Mouse (Mus musculus): Measurements from ENCODE around the gene Dnah12. TPM values are rescaled to one million over a fixed set of nuclear protein-coding genes. Genes with fewer than 3 reads are reported as not detected.

The Dnah12 gene
- total and polyA plus RNA-seq, 2 experiments: not detected

DNA sequence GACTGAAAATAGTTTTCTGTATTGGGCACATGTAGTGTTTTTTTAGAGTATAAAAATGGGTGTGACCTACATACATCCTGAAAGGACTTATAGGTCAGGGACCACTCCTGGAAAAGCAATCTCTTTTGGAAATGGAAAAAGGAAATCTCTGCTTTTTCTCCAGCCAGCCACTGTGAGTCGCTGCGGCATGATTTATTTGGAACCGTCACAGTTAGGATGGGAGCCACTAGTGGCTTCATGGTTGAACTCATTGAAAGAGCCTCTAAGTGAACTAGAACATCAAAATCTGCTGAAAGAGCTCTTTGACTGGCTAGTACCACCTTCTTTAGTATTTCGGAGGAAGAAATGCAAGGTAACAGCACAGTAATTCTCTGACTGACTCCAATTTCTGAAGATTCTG, 92.6 kb downstream of the Dnah12 start:
- no peak for TF ChIP-seq POLR2A (IDR thresholded peaks at IDR 0.05; ENCODE audit: extremely low read depth, insufficient read depth, low read length)
- peak; percentile 26; the same call in 1 of the 2 replicates for TF ChIP-seq CTCF (IDR thresholded peaks at IDR 0.05; ENCODE audit: low read depth, low read length)
- WGBS: 45% methylated on average over 4 of the region's 4 CpGs
- H3K27me3 ChIP-seq (ENCODE audit: control insufficient read depth, insufficient read depth, low read length): no peaks in the 10 kb centered on the region
- H3K36me3 ChIP-seq (ENCODE audit: control insufficient read depth, insufficient read depth, low read length): no peaks in the 10 kb centered on the region
- no peaks in the 10 kb centered on the region for H3K79me2 ChIP-seq (ENCODE audit: control insufficient read depth, insufficient read depth, low read length)
- no peak overlapping the region for H3K27ac ChIP-seq (replicated peaks; ENCODE audit: insufficient read depth, low read depth, low read length)
- H3K4me1 ChIP-seq (ENCODE audit: control insufficient read depth, insufficient read depth, low read length): no peaks in the 10 kb centered on the region
- H3K9ac ChIP-seq (ENCODE audit: low read depth, low read length): no peak overlapping the region
- H3K4me3 ChIP-seq (ENCODE audit: insufficient read depth, low read depth, low read length): no peak overlapping the region
- peak; percentile 5 for DNase-seq (ENCODE audit: extremely low read depth, low read depth, low spot score)

DNA sequence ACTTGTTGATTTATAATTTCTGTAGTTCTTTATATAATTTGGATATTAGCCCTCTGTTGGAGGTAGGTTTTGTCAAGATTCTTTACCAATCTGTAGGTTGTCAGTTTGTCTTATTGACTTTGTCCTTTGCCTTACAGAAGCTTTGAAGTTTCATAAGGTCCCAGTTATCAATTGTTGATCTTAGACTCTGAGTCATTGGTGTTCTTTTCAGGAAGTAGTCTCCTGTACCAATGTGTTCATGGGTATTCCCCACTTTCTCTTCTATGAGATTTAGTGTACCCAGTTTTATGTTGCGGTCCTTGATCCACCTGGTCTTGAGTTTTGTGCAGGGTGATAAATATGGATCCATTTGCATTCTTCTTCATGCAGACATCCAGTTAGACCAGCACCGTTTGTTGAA, 101.4 kb downstream of the Dnah12 start:
- H3K27ac ChIP-seq (replicated peaks; ENCODE audit: insufficient read depth, low read depth, low read length): no peak overlapping the region
- 94% methylated on average over 2 of the region's 2 CpGs for WGBS

DNA sequence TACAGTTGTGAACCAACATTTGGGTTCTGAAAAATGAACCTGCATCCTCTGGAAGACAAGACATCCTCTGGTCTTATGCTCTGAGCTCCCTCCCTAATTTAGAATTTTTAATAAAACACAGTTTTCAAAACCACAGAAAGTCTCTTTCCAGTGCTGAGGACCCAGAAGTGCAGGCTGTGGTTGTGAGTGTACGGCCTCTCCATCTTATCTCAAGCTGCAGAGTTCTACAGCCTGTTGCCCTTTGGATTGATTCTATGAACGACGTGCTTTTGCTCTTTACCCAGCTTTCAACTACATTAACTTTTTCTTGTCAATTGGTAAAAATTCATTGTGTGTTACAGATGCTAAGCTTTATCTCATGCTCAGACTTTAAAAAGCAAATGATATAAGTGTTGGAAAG, 105.3 kb downstream of the Dnah12 start:
- Histone ChIP-seq H3K36me3 (ENCODE audit: control insufficient read depth, insufficient read depth, low read length) (no peaks in the 10 kb centered on the region), H3K9ac (ENCODE audit: low read depth, low read length) (no peak overlapping the region), H3K79me2 (ENCODE audit: control insufficient read depth, insufficient read depth, low read length) (no peaks in the 10 kb centered on the region), H3K4me1 (ENCODE audit: control insufficient read depth, insufficient read depth, low read length) (no peaks in the 10 kb centered on the region), H3K4me3 (ENCODE audit: insufficient read depth, low read depth, low read length) (no peak overlapping the region), H3K27ac (replicated peaks; ENCODE audit: insufficient read depth, low read depth, low read length) (no peak overlapping the region), H3K27me3 (ENCODE audit: control insufficient read depth, insufficient read depth, low read length) (no peaks in the 10 kb centered on the region)
- WGBS: 79% methylated on average over 3 of the region's 3 CpGs
- TF ChIP-seq POLR2A (IDR thresholded peaks at IDR 0.05; ENCODE audit: extremely low read depth, insufficient read depth, low read length) (no peak), CTCF (IDR thresholded peaks at IDR 0.05; ENCODE audit: low read depth, low read length) (no peak)
- DNase-seq (ENCODE audit: extremely low read depth, low read depth, low spot score): no peak

More for the DNA sequence above, 101.4 kb downstream of the Dnah12 start:
- TF ChIP-seq CTCF (IDR thresholded peaks at IDR 0.05; ENCODE audit: low read depth, low read length) (no peak), POLR2A (IDR thresholded peaks at IDR 0.05; ENCODE audit: extremely low read depth, insufficient read depth, low read length) (no peak)
- H3K36me3 ChIP-seq (ENCODE audit: control insufficient read depth, insufficient read depth, low read length): no peaks in the 10 kb centered on the region
- no peaks in the 10 kb centered on the region for H3K79me2 ChIP-seq (ENCODE audit: control insufficient read depth, insufficient read depth, low read length)
- DNase-seq (ENCODE audit: extremely low read depth, low read depth, low spot score): no peak
- H3K9ac ChIP-seq (ENCODE audit: low read depth, low read length): no peak overlapping the region
- no peak overlapping the region for H3K4me3 ChIP-seq (ENCODE audit: insufficient read depth, low read depth, low read length)
- no peaks in the 10 kb centered on the region for H3K27me3 ChIP-seq (ENCODE audit: control insufficient read depth, insufficient read depth, low read length)
- no peaks in the 10 kb centered on the region for H3K4me1 ChIP-seq (ENCODE audit: control insufficient read depth, insufficient read depth, low read length)

DNA sequence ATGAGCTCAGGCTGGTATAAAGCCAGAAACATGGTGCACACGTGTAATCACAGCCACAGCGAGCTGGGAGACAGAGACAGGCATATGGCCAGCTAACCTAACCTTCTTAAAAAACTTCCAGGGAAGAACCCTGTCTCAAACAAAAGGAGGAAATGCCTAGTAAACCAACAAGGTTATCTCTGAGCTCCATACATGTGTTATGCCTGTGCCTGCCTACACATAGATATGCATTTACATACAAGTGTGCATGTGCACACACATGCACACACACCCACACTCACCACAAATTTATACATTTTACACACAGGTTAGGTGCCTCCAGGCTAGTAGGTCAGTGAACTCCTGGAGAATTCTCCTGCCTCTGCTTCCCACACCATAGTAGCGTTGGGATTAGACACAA, 106.2 kb downstream of the Dnah12 start:
- H3K27ac ChIP-seq (replicated peaks; ENCODE audit: insufficient read depth, low read depth, low read length): no peak overlapping the region
- no peaks in the 10 kb centered on the region for H3K27me3 ChIP-seq (ENCODE audit: control insufficient read depth, insufficient read depth, low read length)
- H3K4me1 ChIP-seq (ENCODE audit: control insufficient read depth, insufficient read depth, low read length): no peaks in the 10 kb centered on the region
- 78% methylated on average over 3 of the region's 3 CpGs for WGBS
- TF ChIP-seq CTCF (IDR thresholded peaks at IDR 0.05; ENCODE audit: low read depth, low read length) (no peak), POLR2A (IDR thresholded peaks at IDR 0.05; ENCODE audit: extremely low read depth, insufficient read depth, low read length) (no peak)
- no peaks in the 10 kb centered on the region for H3K79me2 ChIP-seq (ENCODE audit: control insufficient read depth, insufficient read depth, low read length)
- H3K4me3 ChIP-seq (ENCODE audit: insufficient read depth, low read depth, low read length): no peak overlapping the region
- no peak for DNase-seq (ENCODE audit: extremely low read depth, low read depth, low spot score)
- no peak overlapping the region for H3K9ac ChIP-seq (ENCODE audit: low read depth, low read length)
- H3K36me3 ChIP-seq (ENCODE audit: control insufficient read depth, insufficient read depth, low read length): no peaks in the 10 kb centered on the region

DNA sequence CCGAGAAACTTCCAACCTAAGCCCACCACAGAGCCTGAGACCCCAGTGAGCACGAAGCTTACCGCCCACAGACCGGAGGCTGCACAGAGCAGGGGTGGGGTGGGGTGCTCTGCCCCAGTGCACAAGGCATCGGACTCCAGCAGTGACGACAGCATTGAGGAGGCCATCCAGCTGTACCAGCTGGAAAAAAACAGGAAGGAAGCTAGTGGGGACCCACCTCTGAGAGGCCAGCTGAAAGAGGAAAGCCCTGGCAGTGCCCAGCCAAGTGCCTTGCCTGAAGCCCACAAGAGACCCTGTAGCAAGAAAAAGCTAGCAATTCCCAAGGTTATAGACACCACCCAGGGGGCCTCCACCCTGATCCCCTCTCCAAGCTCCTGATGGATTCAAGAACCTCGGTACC, 112.4 kb downstream of the Dnah12 start:
- Histone ChIP-seq H3K4me1 (ENCODE audit: control insufficient read depth, insufficient read depth, low read length) (no peaks in the 10 kb centered on the region), H3K36me3 (ENCODE audit: control insufficient read depth, insufficient read depth, low read length) (no peaks in the 10 kb centered on the region), H3K27me3 (ENCODE audit: control insufficient read depth, insufficient read depth, low read length) (no peaks in the 10 kb centered on the region), H3K27ac (replicated peaks; ENCODE audit: insufficient read depth, low read depth, low read length) (no peak overlapping the region), H3K4me3 (ENCODE audit: insufficient read depth, low read depth, low read length) (no peak overlapping the region), H3K9ac (ENCODE audit: low read depth, low read length) (no peak overlapping the region), H3K79me2 (ENCODE audit: control insufficient read depth, insufficient read depth, low read length) (no peaks in the 10 kb centered on the region)
- 75% methylated on average over 7 of the region's 7 CpGs for WGBS
- DNase-seq (ENCODE audit: extremely low read depth, low read depth, low spot score): no peak
- TF ChIP-seq POLR2A (IDR thresholded peaks at IDR 0.05; ENCODE audit: extremely low read depth, insufficient read depth, low read length) (no peak), CTCF (IDR thresholded peaks at IDR 0.05; ENCODE audit: low read depth, low read length) (no peak)

DNA sequence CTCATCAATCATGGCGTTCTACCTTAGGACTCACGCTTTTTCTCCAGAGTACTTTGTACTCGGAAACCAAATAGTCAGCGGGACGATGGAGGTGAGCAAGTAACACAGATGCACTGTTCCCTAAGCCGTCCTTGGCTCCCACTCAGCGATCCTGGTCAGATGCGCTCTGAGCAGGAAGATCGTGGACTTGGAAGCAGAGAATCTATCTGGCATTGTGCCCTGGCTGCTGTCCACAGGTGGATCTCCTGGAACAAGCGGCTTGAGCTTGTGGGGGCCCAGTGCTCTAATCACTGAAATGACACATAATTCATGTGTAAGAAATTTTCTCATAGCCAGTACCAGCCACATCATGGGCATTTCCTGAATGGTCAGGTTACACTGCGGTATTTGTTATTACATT, 119.7 kb downstream of the Dnah12 start:
- Histone ChIP-seq H3K4me3 (ENCODE audit: insufficient read depth, low read depth, low read length) (no peak overlapping the region), H3K9ac (ENCODE audit: low read depth, low read length) (no peak overlapping the region), H3K27me3 (ENCODE audit: control insufficient read depth, insufficient read depth, low read length) (no peaks in the 10 kb centered on the region), H3K4me1 (ENCODE audit: control insufficient read depth, insufficient read depth, low read length) (no peaks in the 10 kb centered on the region), H3K36me3 (ENCODE audit: control insufficient read depth, insufficient read depth, low read length) (no peaks in the 10 kb centered on the region), H3K79me2 (ENCODE audit: control insufficient read depth, insufficient read depth, low read length) (no peaks in the 10 kb centered on the region), H3K27ac (replicated peaks; ENCODE audit: insufficient read depth, low read depth, low read length) (no peak overlapping the region)
- DNase-seq (ENCODE audit: extremely low read depth, low read depth, low spot score): peak; percentile 2
- TF ChIP-seq CTCF (IDR thresholded peaks at IDR 0.05; ENCODE audit: low read depth, low read length) (no peak), POLR2A (IDR thresholded peaks at IDR 0.05; ENCODE audit: extremely low read depth, insufficient read depth, low read length) (no peak)
- WGBS: 75% methylated on average over 11 of the region's 11 CpGs
